Mouse (Mus musculus) gastrocnemius, adult 8-10 months (tissue): ENCODE measurements around the gene Tiparp. TPM values are rescaled to one million over a fixed set of nuclear protein-coding genes. Genes with fewer than 3 reads are reported as not detected.

Experiments used
- DNase-seq, 2 experiments: peaks; one replicate each; pipeline ENCODE4 v3.0.0; 2022; ENCODE audit warnings: low spot score in 2 of 2
- total RNA-seq, 4 experiments: library from RNA; stranded (reverse); gene quantifications; 2 replicates each; pipeline ENCODE4 v1.2.4; 2022

The Tiparp gene
- total RNA-seq, 4 experiments from 2014 or later, result 10.9 to 47.7 (median 17.5) TPM

GRCm38 (mm10) chr3:65528614-65529470, 632 bp downstream of the Tiparp start:
- DNase-seq, result peak; percentile 33 to 50

DNA sequence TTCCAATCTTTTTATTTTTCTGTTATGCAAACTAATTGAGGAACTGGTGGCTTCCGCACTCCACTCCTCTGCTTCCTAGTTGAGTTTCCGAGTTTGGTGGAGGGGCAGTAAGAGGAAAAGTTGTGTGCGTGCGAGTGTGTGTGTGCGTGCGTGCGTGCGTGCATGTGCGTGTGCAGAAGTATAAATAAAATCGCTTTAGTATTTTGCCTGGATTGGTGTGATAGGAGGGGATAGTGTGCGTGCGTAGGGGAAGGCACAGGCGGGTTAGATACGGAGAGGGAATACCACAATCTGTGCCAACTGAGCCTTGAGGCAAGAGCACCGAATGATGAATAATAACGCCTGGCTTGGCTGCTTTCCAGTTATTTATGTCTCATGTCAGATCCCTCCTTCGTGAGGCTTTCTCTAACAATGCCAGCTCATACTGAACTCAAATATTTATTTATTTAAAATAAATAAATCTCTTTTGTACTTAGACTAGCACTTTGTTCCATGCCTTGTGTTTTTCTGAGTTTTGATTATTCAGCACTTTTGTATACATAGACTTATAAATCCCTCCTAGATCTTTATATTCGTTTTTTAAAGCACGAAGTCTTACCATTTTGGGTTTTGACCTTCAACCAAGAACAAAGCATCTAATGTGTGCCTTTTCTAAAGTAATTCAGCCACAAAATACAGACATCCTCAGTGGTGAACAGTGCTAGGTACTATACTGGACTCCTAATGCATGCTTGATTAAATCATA, 1.4 kb downstream of the Tiparp start:
- DNase-seq, result peak in 1 of 2 experiments; percentile 4

GRCm38 (mm10) chr3:65533014-65533413, 4.8 kb downstream of the Tiparp start:
- DNase-seq, result no peak

DNA sequence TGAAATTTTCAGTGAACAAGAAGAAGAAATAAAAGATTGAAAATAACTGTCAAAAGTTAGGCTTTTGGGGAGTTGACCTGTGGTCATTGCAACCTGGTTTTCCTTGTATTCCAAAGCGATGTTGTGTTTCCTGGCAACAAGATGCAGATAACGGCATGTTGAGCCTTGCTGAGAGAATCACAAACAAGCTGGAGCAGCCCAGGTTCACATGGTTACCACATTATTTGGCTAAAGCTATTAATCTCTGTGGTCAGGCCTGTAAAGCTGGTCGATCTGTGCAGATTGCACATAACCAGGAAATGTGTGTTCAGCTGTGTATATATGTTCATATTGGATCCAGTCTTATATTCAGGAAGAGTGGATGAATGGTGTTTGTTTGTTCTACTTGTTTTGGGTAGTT, 5.4 kb downstream of the Tiparp start:
- DNase-seq, result no peak

DNA sequence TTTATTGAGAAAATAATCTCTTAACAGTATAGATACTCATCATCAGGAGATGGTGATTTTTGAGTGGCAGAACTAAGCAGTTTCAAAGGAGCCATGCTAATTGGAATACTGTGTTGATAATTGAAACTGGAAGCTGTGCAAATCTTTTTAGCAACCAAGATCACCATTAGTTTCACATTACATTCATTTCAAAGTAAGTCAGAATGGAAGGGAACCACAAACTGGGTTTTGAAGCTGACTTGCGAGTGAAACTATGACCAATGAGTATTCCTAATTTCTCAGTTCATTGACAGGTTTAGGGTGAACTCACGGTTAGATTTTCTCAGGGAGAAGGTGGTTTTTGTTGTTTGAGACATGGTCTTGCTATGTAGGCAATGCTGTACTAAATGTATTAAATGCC, 6.3 kb downstream of the Tiparp start:
- no peak for DNase-seq

- no peak for DNase-seq
These were observed 7.0 kb downstream of the Tiparp start for GRCm38 (mm10) chr3:65535087-65535761.

DNA sequence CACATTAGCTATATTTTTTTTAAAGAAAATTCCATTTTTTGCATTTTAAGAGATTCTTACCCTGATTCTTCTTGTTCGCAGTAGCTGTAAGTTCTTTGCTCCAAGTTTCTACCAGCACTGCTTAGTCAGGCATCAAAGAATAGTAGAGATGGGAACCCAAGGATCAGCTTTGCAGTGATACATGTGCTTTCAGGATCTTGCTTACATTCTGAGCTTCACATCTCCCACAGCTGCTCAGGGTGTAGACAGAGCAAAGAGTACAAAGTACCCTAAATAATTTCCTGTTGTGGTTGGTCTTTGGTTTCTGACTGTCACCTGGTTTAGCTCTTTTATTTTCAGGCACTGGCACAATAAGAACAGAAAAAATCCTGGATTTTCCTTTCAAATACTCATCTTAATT, 9.1 kb downstream of the Tiparp start:
- DNase-seq, result no peak

GRCm38 (mm10) chr3:65540906-65541551, 12.8 kb downstream of the Tiparp start:
- no peak for DNase-seq

GRCm38 (mm10) chr3:65541552-65541935, 13.3 kb downstream of the Tiparp start:
- no peak for DNase-seq

DNA sequence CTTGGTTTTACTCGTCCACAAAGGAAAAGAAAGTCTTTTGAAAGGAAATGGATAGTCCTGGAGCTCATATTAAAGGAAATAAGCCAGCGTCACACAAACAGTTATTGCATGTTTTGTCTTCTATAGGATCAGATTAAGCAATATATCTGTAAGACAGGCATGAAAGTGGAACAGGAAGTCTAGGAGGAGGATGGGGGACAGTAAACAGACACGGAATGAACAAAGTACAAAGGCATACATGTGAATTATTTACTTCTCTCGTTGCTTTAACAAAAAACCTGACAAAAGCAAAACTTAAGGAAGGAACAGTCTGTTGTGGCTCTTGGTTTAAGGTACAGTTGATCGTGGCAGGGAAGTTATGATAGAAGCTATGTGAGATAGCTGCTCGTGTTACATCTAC, 21.6 kb downstream of the Tiparp start:
- DNase-seq, result no peak

DNA sequence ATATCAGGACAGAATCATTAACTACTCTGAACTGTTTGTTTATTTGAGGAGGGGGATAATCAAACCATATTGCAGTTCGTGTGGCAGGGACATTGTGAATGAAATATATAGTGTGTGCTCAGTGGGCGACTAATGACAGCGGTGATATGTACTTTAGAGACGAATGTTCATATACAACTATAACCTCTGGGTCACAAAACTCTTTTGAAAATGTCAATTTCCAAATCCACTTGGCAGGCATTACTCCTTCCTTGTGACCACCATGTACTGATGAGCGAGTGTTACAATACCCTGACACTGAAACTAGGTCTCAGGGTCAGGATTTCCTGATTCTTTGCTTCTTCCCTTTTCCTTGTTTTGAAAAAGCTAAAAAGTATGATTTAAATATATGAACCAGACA, 22.9 kb downstream of the Tiparp start:
- no peak for DNase-seq

GRCm38 (mm10) chr3:65554633-65555032, 26.4 kb downstream of the Tiparp start:
- no peak for DNase-seq

DNA sequence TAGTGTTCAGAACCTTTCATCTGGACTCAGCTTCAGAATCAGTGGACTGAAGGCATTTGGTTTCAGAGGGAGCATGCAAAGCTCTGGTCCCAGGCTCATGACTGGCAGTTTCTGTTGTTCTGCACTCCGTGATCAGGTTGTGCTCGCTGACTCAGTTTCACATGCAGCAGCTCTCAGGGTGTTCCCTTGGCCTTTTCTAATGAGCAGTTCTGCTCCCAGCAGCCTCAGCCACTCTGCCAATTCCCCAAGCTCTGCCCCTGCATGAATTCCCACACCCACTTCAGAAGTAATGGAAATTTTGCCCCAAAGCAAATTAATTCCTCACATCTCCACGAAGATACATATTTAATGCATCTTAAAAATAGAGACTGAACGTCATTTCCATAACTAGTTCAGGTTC, 30.5 kb downstream of the Tiparp start:
- no peak for DNase-seq

DNA sequence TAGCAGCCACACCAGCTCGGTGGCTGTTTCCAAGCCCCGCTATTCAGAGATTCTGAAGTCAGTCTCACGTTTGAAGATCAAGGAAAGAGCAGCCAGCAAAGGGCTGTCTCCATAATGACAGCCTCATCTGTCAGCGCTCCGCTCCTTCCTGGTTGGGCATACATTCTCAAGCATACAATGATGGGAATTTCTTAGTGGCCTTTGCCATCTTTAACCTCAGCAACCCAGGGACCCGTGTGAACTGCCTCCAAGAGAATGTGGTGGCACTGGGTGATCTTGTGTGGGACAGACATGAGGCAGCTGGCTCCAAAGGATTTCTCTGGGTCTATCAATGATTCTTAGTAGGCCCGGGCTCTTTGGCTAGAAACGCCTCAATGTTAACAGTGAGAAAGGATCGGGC, 34.0 kb downstream of the Tiparp start:
- no peak for DNase-seq

GRCm38 (mm10) chr3:65562694-65563093, 34.5 kb downstream of the Tiparp start:
- no peak for DNase-seq

DNA sequence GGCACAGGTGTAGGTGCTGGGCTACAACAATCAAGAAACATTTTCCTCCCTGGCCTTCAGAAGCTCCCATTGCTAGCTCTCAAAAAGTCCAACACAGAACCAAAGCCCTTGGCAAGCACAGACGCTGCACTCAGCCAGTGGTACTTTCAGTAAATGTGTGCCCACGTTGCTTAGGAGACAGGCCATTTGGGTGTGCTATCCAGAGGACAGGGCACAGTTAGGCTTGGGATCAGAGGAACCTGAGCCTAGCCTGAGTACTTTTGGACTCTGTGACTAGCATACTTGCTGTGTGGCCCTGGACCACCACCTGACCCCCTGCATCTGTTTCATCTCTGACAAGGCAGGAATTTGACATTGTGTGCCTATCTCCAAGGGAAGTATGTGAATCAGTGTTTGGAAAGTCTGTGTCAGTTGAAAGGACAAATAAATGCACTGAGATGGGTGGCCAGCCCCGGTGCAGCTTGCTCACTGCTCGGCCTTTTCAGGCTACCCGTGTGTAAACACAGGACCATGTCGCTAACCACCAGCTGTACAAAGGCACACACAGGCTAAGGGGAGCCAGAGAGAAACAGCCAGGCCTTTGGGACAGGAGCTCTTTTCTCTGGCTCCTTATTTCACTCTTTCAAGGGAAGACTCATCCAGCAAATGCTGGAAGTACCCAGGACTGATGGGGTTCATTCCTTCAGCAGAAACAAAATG, 35.9 kb downstream of the Tiparp start:
- no peak for DNase-seq

DNA sequence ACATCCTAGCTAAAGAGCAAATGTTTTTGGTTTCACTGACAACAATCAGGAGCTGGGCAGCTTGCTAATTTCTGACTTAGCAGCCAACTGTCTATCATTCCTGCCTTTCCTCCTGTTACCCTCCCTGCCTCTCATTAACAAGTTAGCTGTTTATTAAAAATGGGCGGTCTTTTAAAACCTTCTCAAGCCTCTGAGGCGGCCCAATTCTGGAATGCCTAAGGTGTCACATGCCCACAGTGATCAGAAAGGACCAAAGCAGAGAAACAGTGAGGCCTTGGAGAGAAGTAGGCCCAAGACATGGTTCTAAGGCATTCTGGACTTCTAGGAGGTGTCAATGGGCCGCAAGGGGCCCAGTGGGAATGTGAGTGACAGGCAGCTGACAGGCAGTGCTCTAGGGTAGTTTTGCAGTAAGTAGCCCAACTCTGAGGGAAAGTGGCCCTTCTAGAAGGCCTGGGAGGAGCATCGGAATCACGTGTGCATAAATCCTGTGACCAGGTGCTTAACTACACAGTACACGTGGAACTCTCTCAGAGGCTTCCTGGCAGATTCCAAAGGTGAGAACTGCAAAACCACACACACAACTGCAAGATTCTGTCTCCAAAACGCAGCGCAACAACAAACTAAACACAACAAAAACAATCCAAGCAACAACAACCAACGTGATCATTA, 37.6 kb downstream of the Tiparp start:
- DNase-seq, result no peak

DNA sequence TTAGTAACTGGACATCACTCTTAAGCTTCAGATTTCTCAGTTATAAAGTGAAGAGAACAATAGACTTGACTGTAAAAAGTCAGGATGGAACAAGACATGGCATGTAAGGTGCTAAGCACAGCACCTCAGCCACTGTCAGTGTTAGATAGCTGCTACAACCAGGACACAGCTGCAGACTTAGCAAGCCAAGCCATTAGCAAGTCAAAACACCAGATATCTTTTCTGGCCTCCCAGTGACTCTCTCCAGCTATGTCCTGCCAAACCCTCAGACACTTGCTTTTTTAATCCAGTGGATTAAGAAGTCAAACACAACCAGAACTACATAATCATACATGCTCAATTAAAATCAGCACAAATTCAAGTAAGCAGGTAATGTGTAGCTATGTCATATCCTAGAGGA, 41.7 kb downstream of the Tiparp start:
- DNase-seq, result no peak

GRCm38 (mm10) chr3:65573516-65573915, 45.3 kb downstream of the Tiparp start:
- DNase-seq, result no peak

GRCm38 (mm10) chr3:65577602-65578001, 49.4 kb downstream of the Tiparp start:
- no peak for DNase-seq
